8 mouse cellular contexts compared by ENCODE assay signal in genomic region chr12:16805511-16805910, GRCm38 (mm10). TPM values are rescaled to one million over a fixed set of nuclear protein-coding genes. Genes with fewer than 3 reads are reported as not detected.
DNase-seq lines count a peak whose midpoint lies in the region; ATAC-seq lines count a peak whose summit lies in the region.

No protein-coding gene starts in this region.

- H3K9ac ChIP-seq in hindbrain, embryonic 15.5 days, result no peak overlapping the region

- peak; percentile 79 for ATAC-seq in hindbrain, embryonic 15.5 days (ENCODE audit: low FRiP score, low read depth)

- H3K4me3 ChIP-seq in hindbrain, embryonic 15.5 days, result no peak overlapping the region

- H3K9me3 ChIP-seq in hindbrain, embryonic 15.5 days, result no peaks in the 10 kb centered on the region

- no peak overlapping the region for H3K27ac ChIP-seq in hindbrain, embryonic 15.5 days (replicated peaks)

- peaks cover 17% of the 10 kb centered on the region for H3K27me3 ChIP-seq in hindbrain, embryonic 15.5 days

- H3K4me2 ChIP-seq in hindbrain, embryonic 15.5 days, result no peak overlapping the region

- peaks cover 6% of the 10 kb centered on the region for H3K4me1 ChIP-seq in hindbrain, embryonic 15.5 days (replicated peaks)

- 8% methylated on average over 5 of the region's 5 CpGs for WGBS in hindbrain, embryonic 15.5 days

- no peaks in the 10 kb centered on the region for H3K36me3 ChIP-seq in hindbrain, embryonic 15.5 days

- peak; percentile 80 for DNase-seq in ZHBTc4 (ENCODE audit: low read depth, low spot score)
- DNase-seq in cerebellum, adult 8-10 months, result peak; percentile 79
- DNase-seq in frontal cortex, adult 2 months (ENCODE audit: extremely low spot score in 1 of 2, low spot score in 1 of 2), result peak; percentile 69 to 93
- peak; percentile 48 to 70 for DNase-seq in layer of hippocampus, postnatal 36 days
- DNase-seq in lung, postnatal 4 days, result peak; percentile 39 to 85
- DNase-seq in right cerebral cortex, adult 2 months (ENCODE audit: low spot score in 2 of 2), result peak; percentile 91 to 92
- DNase-seq in urinary bladder, postnatal 4 days (ENCODE audit: low spot score in 2 of 2), result peak; percentile 61 to 79

RNA-seq across cellular contexts. Expression of gene Greb1, which starts 4.8 kb away (rescaled TPM):
- 2.8 and 3.2 TPM in 2 replicates for polyA plus RNA-seq in frontal cortex, adult 2 months (2012; rRNA removed)
- polyA plus RNA-seq in hindbrain, embryonic 15.5 days (2015; fragmentation: Nextera tagmentation; extraction: Ambion mirVana), result 0.84 and 1.3 TPM in 2 replicates
- total RNA-seq in layer of hippocampus, postnatal 36 days (2021), result under 1 TPM; 0.61 to 0.72 TPM

RNA-seq across cellular contexts. Expression of gene E2f6, which starts 5.3 kb away (rescaled TPM):
- 37.9 and 38.1 TPM in 2 replicates for polyA plus RNA-seq in frontal cortex, adult 2 months (2012; rRNA removed)
- polyA plus RNA-seq in hindbrain, embryonic 15.5 days (2015; fragmentation: Nextera tagmentation; extraction: Ambion mirVana), result 29.2 and 29.7 TPM in 2 replicates
- 10 to 100 TPM; 32.2 to 33.8 TPM for total RNA-seq in layer of hippocampus, postnatal 36 days (2021)
